Mouse (Mus musculus): Measurements from ENCODE around the gene Chadl. TPM values are rescaled to one million over a fixed set of nuclear protein-coding genes. Genes with fewer than 3 reads are reported as not detected.
"Not testable (repeated sequence)": the region's sequence is repeated elsewhere in the genome, so short reads cannot be mapped to it uniquely, and the experiment has no call there.

The Chadl gene
- total RNA-seq, 2 experiments from 2014 or later, result 3.7 to 5.2 TPM

GRCm38 (mm10) chr15:81702306-81703093 is 5.4 kb upstream of the Chadl start:
- DNase-seq (ENCODE audit: low spot score in 2 of 2), result no peak

GRCm38 (mm10) chr15:81701350-81701749 is 4.3 kb upstream of the Chadl start:
- not testable (repeated sequence) for DNase-seq (ENCODE audit: low spot score in 2 of 2)

- DNase-seq (ENCODE audit: low spot score in 2 of 2), result no peak
Measured at GRCm38 (mm10) chr15:81700601-81701000, 3.5 kb upstream of the Chadl start.

- DNase-seq (ENCODE audit: low spot score in 2 of 2), result no peak
Measured at GRCm38 (mm10) chr15:81700161-81700560, 3.1 kb upstream of the Chadl start.

- DNase-seq (ENCODE audit: low spot score in 2 of 2), result no peak
Measured at GRCm38 (mm10) chr15:81698532-81698931, 1.4 kb upstream of the Chadl start.

- no peak for DNase-seq (ENCODE audit: low spot score in 2 of 2)
Measured at GRCm38 (mm10) chr15:81697847-81698246, 760 bp upstream of the Chadl start.

GRCm38 (mm10) chr15:81694891-81695290 is 2.2 kb downstream of the Chadl start:
- no peak for DNase-seq (ENCODE audit: low spot score in 2 of 2)

- DNase-seq (ENCODE audit: low spot score in 2 of 2), result peak; percentile 82 to 88
Measured at GRCm38 (mm10) chr15:81693967-81694881, 2.9 kb downstream of the Chadl start.

GRCm38 (mm10) chr15:81693366-81693966 is 3.6 kb downstream of the Chadl start:
- no peak for DNase-seq (ENCODE audit: low spot score in 2 of 2)

GRCm38 (mm10) chr15:81680301-81680805 is 16.7 kb downstream of the Chadl start:
- DNase-seq (ENCODE audit: low spot score in 2 of 2), result no peak

GRCm38 (mm10) chr15:81676637-81677036 is 20.4 kb downstream of the Chadl start:
- no peak for DNase-seq (ENCODE audit: low spot score in 2 of 2)

GRCm38 (mm10) chr15:81670231-81670640 is 26.9 kb downstream of the Chadl start:
- DNase-seq (ENCODE audit: low spot score in 2 of 2), result no peak

- DNase-seq (ENCODE audit: low spot score in 2 of 2), result no peak
Measured at GRCm38 (mm10) chr15:81666957-81667356, 30.1 kb downstream of the Chadl start.

GRCm38 (mm10) chr15:81663697-81664561 is 33.2 kb downstream of the Chadl start, which contains the start of gene L3mbtl2:
TSS of gene L3mbtl2 (plus strand) at chr15:81663889.
- DNase-seq (ENCODE audit: low spot score in 2 of 2), result peak; percentile 79 to 90

- DNase-seq (ENCODE audit: low spot score in 2 of 2), result no peak
Measured at GRCm38 (mm10) chr15:81663281-81663680, 33.8 kb downstream of the Chadl start.

GRCm38 (mm10) chr15:81661701-81662100 is 35.4 kb downstream of the Chadl start:
- DNase-seq (ENCODE audit: low spot score in 2 of 2), result no peak

- peak in 1 of 2 experiments; percentile 23 for DNase-seq (ENCODE audit: low spot score in 2 of 2)
Measured at GRCm38 (mm10) chr15:81650636-81651035, 46.5 kb downstream of the Chadl start.

- no peak for DNase-seq (ENCODE audit: low spot score in 2 of 2)
Measured at GRCm38 (mm10) chr15:81649516-81650455, 47.3 kb downstream of the Chadl start.
